Mouse (Mus musculus) colon, adult 2 months (tissue): ENCODE results near the gene Lrrn4. TPM values are rescaled to one million over a fixed set of nuclear protein-coding genes. Genes with fewer than 3 reads are reported as not detected.

Source experiments
- polyA plus RNA-seq: library from polyadenylated mRNA; depleted of rRNA; stranded (reverse); fragments of >200 nt; gene quantifications from 2 replicates; pipeline ENCODE4 v1.2.3, GENCODE M21; 2012; rRNA removed

Lrrn4 gene
- 3.1 and 4.9 TPM in 2 replicates for polyA plus RNA-seq

DNA sequence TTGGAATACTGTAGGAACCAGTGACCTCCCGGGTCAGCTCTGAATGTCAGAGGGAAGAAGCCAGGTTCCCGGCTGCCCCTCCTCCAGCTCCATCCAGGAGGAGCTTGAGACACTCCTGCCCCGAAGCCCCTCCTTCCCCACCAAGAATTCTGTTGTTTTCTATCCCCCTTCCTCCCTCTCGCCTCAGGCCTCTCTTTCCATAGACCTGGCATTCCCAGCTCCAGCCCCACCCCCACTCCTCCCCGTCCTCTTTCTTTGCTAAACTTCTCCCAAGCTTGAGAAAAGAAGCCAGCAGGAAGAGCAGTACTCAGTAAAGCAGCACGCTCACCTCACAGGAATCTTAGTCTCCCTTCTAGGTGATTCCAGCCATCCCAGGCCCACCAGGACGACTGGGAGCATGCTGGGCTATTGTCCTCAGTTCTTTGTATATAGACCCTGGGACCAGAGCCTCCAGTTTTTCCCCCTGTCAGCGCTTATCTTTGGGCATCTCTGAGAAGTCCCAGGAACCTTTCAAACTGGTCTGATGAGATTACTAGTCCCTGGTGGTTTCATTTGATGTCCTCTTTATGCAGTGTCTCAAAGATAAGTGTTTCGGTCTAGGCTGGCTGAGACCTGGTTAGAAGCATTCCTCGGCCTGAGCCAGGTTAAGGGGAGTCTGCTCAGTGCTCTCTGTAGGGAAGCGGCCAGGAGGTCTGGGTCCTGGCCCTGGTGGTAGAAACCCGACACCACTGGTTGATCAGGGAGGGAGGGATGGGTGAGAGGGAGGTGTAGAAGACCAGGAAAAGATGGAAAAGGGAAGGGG lies at the start of gene Lrrn4:
Lrrn4 (minus strand) TSS at position 48 of the 802 bp plus-strand sequence.

DNA sequence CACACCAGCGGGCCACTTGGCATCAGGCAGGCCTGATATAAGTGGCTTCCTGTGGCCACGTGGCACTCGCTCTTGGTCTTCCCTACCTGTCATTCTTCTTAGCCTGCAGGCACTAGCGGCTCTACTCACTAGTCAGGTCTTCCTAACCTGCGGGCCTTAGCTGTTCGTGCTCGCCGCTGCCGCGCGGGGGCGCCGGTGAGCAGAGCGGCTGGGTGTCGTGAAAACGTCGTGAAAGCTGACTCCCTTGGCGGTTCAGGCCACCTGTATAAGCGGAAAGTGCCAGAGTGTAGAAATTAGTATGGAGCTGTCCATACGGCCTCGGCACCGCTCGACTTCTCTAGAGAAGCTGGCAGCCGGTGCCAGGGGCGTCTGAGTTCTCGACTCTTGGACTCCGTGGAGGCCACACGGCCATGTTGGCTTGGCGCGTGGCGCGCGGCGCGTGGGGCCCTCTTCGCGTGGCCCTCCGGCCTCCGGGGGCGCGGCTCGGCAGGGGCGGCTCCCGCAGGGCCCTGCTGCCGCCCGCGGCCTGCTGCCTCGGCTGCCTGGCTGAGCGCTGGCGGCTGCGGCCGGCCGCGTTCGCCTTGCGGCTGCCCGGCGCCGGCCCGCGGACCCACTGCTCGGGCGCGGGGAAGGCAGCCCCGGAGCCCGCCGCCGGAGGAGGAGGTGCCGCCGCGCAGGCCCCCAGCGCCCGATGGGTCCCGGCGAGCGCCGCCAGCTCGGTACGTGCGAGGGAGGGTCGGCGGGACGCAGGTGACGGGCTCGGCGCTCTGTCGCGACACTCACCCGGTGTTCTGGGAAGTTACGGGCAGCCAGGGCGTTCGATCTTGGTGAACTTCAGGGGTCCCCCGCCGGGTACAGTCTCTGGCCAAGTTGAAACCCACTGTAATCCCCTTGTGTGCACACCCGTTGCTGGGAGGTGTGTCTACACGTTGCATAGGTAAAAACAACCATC lies 34.0 kb downstream of the Lrrn4 start, which contains the start of gene Crls1:
Crls1 (plus strand) TSS at position 260 of the 952 bp plus-strand sequence.

Other genes with a start within 250 kb of the Lrrn4 start
- gene Shld1, start 194.0 kb downstream of the Lrrn4 start, polyA plus RNA-seq = 6.8 and 8.7 TPM in 2 replicates
- 18.5 and 38.7 TPM in 2 replicates for gene Chgb, start 99.6 kb downstream of the Lrrn4 start, polyA plus RNA-seq
- gene Trmt6, start 64.8 kb downstream of the Lrrn4 start, polyA plus RNA-seq = 1.7 and 2.3 TPM in 2 replicates
- gene Mcm8, start 64.8 kb downstream of the Lrrn4 start, polyA plus RNA-seq = 0.71 and 0.84 TPM in 2 replicates
- 83.7 and 105 TPM in 2 replicates for gene Crls1, start 34.2 kb downstream of the Lrrn4 start, polyA plus RNA-seq
- gene Fermt1, start 65.0 kb upstream of the Lrrn4 start, polyA plus RNA-seq = 36.8 and 40.6 TPM in 2 replicates